Mouse (Mus musculus) right cerebral cortex, adult 2 months (tissue): ENCODE results near the gene Rassf8.
A peak's percentile ranks its signal among the peaks of the same experiment; 100 is the strongest.

Source experiments
- DNase-seq, 2 experiments: peaks; one replicate each; pipeline ENCODE4 v3.0.0; 2021 to 2022; ENCODE audit warnings: low spot score in 2 of 2

Rassf8 gene

DNA sequence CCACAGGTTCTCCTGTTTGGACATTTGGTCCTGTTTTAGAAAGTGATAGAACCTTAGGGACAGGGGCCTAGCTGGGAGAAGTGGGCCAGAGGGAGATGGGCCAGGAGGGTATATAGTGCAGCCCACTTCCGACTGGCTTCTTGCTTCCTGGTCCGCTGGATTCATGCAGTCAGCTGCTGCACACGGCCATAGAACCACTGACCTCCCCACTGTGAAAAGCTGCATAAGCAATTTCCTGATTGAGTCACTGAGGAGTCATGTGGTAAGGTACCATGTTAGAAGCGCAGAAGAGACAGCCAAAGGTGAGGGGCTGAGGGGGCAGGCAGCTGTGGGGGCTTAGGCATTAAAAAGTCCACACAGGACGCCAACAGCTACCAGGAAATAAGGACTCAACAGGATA lies 75.7 kb downstream of the Rassf8 start:
- no peak for DNase-seq

GRCm38 (mm10) chr6:145823103-145823502 lies 76.6 kb downstream of the Rassf8 start:
- no peak for DNase-seq

- peak in 1 of 2 experiments; percentile 21 for DNase-seq
Measured at GRCm38 (mm10) chr6:145823588-145824234, 77.2 kb downstream of the Rassf8 start.

DNA sequence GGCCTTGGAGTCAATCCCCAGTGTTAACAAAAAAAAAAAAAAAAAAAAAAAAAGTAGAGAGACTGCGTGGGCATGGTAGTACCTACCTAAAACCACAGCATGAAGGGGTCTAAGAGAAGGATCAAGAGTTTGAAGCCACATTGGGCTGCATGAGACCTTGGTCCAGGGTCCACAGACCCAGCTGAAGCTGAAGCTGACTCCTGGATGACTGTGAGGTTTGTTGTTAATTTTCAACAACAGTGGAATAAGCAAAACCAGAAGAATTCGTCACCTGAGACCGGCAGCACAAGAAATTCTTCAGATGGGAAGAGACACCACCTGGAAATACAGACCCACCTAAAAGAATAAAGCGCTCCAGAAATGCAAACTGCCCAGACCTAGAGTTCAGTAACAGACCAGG lies 79.8 kb downstream of the Rassf8 start:
- no peak for DNase-seq

DNA sequence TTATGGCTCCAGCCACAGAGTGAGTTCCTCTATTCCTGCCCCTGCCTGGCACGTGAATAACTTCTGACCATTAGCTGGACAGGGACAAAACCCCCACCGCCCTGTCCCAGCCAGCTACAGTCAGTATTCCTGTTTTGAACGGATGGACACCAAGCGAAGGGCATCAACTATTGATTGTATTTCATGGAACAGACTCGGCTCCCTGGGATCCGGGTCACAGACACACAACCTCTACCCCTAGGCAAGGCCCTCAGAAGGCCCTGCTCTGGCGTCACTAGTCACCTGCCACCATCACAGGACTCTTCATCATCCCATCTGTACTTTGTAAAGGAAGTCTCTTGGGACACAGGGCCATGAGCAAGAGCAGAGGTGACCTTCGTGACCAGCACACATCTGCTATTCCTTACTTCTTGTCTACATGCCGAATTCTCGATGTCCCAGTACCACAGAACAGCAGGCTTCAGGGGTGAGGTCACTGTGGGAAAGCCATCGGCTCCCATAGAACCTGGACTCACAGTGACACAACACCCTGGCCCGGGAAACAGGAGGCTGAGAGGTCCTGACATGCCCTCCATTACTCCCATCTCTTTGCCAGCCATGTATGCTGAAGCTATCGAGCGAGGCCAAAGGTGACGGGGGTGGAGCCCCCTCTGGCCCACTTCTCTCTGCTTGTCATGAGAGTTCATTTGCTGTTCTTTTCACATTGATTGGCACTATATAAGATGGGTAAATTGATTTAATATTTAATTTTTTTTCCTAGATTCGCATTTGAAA lies 82.7 kb downstream of the Rassf8 start:
- DNase-seq = no peak

- peak; percentile 53 to 70 for DNase-seq
Measured at GRCm38 (mm10) chr6:145830117-145830516, 83.6 kb downstream of the Rassf8 start.

DNA sequence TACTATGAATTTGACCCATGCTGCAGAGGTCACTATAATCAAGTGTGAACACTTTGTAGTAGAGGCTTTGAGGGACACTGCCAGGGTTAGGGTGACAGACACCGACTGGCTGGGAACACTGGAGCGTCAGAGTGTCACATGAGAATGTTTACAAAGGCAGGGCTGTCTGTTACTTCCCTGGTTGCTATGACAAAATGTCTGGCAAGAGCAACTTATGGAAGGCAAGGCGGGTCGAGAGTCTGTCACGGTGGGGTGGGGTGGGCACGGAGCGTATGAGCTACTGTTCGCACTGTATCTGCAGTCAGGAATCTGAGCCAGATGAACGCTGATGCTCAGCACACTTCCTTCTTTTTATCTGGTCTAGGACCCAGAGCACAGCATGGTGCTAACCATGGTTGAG lies 84.1 kb downstream of the Rassf8 start:
- no peak for DNase-seq

DNA sequence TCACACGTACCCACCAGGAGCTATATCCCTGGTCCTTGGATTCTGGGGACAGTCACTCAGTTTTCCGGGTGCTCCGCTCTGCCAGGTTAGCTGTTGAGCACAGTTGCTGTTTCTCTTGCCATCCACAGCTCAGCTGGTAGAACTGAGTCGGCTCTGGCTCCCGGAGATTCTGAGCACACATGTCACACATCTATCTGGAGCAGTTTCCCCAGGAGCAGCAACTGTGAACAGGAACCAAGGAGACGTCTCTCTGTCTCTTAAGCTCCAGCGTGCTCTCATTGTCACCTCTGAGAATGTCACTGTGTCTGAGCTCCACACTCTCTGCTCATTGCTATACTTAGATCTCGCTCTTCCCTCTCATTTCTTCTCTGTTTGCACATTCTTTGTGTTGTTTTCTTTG lies 86.4 kb downstream of the Rassf8 start:
- no peak for DNase-seq

GRCm38 (mm10) chr6:145835359-145835758 lies 88.8 kb downstream of the Rassf8 start:
- no peak for DNase-seq

- DNase-seq = no peak
Measured at GRCm38 (mm10) chr6:145845611-145846010, 99.1 kb downstream of the Rassf8 start.

GRCm38 (mm10) chr6:145846076-145846475 lies 99.5 kb downstream of the Rassf8 start:
- no peak for DNase-seq

GRCm38 (mm10) chr6:145846948-145847347 lies 100.4 kb downstream of the Rassf8 start:
- DNase-seq = no peak

GRCm38 (mm10) chr6:145847661-145848060 lies 101.1 kb downstream of the Rassf8 start:
- DNase-seq = no peak

- DNase-seq = no peak
Measured at GRCm38 (mm10) chr6:145850789-145851188, 104.2 kb downstream of the Rassf8 start.

DNA sequence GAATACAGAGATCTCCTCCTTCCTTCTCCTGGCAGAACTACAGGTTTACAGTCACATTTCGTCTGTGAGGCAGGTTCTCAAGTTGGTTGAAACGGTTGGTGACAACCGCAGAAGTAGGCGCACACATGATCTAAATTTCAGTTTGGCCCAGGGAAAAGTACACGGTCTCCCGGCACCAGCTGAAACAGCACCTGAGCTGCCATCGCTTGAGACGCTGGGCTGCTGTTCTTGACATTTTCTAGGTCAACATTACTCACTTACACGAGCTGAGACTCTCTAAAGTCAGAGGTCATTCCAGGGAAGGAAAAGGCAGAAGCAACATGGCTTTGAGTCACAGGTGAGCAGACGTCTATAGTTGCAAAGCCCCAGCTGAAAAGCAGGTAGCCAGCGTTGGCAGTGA lies 105.4 kb downstream of the Rassf8 start:
- no peak for DNase-seq

GRCm38 (mm10) chr6:145852708-145853107 lies 106.2 kb downstream of the Rassf8 start:
- DNase-seq = no peak

- no peak for DNase-seq
Measured at GRCm38 (mm10) chr6:145853356-145854079, 107.0 kb downstream of the Rassf8 start.

DNA sequence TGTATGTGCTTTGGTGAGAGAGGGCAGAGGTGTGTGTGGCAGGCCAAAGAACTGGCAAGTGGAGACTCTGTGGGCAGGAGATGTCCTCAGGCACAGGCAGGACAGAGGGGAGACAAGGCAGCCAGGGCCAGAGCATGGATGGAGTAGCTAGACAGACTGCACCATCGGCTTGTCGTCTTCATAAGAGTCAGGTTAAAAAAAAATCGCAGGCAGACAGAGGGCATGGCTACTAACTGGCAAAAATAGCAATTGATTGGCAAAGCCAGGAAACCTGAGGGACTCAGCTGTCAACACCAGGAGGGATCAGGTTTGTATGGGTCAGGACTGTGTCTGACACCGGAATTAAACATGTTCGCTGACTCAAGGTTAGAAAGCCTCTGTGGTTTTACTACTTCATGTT lies 108.2 kb downstream of the Rassf8 start:
- no peak for DNase-seq

- DNase-seq = peak; percentile 97 to 100
Measured at GRCm38 (mm10) chr6:145855720-145856551, 109.4 kb downstream of the Rassf8 start.

DNA sequence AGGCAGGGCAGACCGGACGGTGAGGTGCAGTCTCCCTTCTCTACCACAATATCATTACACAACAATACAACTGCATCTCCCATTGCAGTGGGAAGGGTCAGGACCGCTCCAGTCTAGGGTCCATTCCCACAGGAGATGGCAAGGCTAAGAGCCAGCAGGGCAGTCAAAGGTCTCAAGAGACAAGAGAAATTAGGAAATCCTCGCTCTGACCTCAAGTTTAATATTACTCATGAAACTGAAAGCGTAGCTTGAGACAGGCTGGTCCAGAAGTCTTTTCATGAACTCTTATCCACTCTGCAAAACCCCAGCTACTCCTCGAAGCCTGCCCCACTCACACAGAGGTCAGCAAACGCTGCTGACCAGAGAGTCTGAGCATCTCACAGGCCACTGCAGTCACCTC lies 110.9 kb downstream of the Rassf8 start:
- no peak for DNase-seq

GRCm38 (mm10) chr6:145858414-145858813 lies 111.9 kb downstream of the Rassf8 start:
- DNase-seq = no peak

- DNase-seq = no peak
Measured at GRCm38 (mm10) chr6:145860350-145860749, 113.8 kb downstream of the Rassf8 start.
